Mouse (Mus musculus): ENCODE data around the gene Plcb4.
A peak's percentile ranks its signal among the peaks of the same experiment; 100 is the strongest.
"Not testable (repeated sequence)": the region's sequence is repeated elsewhere in the genome, so short reads cannot be mapped to it uniquely, and the experiment has no call there.

The Plcb4 gene

DNA sequence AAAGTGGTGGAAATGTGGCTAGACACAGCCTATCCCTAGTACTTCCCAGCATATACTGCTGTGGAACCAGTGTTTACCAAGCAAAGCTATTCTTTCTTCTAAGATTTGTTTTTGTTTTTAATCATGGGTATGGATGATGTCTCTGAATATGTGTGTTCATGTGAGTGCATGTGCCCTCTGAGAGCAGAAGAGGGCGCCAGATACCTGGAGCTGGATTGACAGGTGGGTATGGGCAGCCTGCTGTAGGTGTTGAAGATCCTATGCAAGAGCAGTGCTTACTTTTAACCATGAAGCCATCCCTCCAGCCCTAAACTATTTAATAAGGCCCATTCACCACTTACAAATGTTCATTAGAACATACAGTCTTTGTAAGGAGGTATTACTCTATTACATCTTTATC is 231.3 kb downstream of the Plcb4 start:
- no peak for DNase-seq (ENCODE audit: low spot score in 2 of 2)

DNA sequence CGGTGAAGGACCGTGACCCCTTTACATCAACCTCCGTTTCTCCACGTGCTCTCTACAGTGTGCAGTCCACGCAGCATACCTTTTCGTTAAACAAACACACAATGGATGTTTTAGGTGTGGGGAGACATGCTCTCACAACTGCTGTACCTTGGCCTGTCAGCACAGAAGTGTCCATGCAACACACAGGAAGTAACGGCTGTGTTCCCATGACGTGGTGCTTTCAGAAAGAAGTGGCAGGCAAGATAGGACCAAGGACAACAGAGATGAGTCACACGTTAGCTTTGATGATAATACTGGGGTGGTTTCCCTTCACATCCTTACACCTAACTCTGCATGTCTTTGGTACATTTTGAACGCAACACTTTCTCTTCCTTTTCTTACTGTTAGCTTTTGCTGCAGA is 232.3 kb downstream of the Plcb4 start:
- DNase-seq (ENCODE audit: low spot score in 2 of 2), result no peak

DNA sequence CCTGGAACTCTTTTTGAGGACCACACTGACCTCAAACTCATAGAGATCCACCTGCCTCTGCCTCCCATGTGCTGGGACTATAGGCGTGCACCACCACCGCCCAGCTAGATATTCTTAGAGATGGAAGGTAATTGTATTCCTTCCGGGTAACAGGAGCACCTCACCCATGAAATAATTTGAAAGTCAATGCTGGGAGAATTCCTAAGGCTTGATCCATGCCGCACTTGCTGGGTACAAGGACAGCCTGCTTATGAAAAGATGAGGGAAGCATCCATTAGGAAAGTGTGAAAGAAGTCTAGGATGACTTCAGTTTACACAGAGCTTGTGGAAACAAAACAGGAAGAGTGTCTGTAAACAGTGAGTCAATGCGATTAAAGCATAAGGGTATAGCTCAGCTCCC is 232.9 kb downstream of the Plcb4 start:
- DNase-seq (ENCODE audit: low spot score in 2 of 2), result no peak

DNA sequence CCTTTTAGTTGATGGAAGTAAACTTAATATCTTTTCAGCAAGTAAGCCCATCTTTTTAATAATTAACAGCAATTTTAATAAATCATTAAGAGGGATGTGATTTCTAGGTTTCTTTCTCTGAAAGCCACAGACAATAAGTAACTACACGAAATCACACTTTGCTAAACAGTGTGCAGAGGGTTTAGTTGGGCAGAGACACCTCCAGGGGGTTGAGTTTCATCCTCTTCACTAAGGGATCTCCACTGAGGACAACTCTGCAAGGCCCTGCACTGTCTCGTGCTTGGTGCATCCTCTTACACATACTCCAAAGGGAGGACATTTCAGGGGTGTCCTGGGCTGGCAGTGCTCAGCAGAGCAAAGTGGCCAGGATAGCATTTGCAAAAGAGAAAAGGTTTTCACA is 235.8 kb downstream of the Plcb4 start:
- DNase-seq (ENCODE audit: low spot score in 2 of 2), result no peak

DNA sequence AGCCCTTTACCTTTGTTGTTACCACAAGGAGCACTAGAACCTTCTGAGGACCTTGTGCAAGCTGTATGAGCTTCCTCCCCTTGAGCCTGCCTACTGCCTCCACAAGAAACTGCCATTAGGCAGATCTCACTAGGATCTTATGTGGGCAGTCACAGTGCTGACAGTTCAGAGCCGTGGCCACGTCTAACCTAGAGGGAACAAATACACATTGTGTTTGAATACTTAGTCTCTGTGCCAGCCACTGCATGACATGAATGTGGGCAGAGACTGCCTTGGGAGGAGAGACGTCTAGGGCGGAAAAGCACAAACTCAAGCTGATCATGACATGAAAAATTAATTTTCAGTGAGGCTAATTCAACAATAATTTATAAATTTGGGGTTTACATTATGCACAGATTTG is 239.2 kb downstream of the Plcb4 start:
- peak in 1 of 2 experiments; percentile 9 for DNase-seq (ENCODE audit: low spot score in 2 of 2)

DNA sequence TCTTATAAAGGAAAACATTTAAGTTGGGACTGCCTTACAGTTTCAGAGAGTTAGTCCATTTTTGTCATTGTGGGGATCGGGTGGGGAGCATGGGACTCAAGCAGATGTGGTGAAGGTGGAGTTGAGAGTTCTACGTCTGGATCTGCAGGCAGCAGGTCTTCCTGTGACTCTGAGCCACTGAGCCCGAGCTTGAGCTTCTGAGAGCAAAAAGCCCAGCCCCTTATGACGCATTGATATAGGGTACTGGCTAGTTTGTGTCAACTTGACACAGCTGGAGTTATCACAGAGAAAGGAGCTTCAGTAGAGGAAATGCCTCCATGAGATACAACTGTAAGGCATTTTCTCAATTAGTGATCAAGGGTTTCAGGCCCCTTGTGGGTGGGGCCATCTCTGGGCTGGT is 241.1 kb downstream of the Plcb4 start:
- not testable (repeated sequence) for DNase-seq (ENCODE audit: low spot score in 2 of 2)

DNA sequence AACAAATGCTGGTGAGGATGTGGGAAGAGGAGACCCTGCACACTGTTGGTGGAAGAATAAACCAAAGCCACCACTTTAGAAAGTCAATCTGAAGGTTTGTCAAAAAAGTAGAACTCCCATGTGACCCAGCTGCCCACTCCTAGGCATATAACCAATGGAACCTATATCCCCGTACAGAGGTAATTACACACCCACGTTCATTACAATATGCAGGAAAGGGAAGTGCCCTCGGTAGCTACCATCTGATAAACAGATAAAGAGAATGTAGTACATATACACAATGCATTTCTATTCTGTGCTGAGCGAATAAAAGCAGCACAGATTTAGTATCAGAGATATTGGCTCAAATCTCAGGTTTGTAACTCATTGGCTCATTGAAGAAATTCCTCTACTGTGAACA is 242.2 kb downstream of the Plcb4 start:
- no peak for DNase-seq (ENCODE audit: low spot score in 2 of 2)

DNA sequence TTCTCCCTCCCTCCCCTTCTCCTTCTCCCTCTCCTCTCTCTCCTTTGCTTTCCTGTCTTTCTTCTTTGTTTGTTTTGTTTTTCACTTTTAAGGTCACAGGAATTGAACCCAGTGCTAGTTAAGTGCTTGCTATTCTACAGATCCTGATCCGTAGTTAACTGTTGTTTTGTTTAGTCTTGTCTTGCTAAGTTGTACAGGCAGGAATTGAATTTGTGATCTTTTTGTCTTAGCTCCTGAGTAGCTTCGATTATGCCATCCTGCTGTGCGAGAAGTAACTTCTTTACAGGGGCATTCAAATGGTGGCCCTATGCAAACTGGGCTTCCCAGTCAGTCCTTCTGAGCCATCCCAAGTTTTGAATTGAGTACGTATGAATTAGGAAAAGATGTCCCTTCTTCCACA is 245.5 kb downstream of the Plcb4 start:
- DNase-seq (ENCODE audit: low spot score in 2 of 2), result no peak

DNA sequence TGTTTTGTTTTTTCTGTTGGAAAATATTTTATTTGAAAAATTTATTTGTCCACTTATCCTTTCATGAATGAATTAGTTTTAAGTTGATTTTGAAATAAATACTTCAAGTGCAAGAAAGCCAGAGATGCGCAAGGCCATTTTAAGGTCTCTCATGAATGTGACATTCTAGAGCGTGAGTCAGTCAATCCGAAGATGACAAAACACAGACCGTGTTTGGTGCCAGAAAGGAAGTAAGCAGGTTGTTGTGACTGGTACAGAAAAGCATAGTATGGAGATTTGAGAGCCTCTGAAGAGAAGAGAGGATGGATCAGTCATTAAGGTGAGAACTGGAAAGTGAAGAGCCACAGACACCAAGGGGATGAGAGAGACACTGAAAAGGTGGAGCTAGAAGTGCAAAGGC is 246.0 kb downstream of the Plcb4 start:
- DNase-seq (ENCODE audit: low spot score in 2 of 2), result no peak

DNA sequence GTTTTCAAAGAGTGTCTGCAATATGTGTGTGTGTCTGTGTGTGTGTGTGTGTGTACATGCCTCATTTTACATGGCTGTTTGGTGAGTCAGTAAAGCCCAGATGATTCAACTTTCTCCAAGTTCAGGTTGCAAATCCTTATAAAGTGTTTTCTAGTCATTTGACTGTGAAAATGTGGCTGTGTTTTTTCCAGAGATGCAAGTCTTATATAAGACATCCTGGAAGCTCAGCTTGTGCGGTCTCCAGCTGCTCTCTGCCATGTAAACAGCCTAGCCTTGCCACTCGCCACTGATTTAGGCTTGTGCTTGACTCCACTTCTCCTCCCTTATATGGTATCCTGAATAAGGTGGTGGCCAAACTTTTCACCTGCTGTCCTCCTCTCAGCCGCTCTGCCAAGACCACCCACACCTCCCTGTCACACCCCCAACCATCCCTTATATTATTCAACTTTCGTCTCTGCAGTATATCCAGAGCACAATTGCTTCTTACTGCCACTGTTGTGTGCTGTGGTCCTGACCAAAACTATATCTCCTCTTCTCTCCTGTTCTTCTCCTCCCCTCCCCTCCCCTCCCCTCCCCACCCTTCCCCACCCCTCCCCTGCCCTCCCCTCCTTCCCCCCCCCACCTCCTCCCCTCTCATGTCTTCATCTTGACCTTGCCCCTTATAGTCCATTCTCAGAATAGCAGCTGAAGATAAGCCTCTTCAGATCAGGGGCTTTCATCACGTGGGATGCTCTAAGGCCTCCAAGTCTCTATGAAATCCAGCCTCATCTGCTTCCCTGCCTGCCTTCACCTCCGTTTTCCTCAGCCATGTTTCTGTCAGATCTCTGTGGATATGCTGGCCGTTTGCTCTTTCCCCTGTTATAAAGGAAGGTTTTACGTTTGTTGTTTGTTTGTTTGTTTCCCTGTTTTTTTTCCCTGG is 255.8 kb downstream of the Plcb4 start:
- peak; percentile 39 to 42 for DNase-seq (ENCODE audit: low spot score in 2 of 2)

DNA sequence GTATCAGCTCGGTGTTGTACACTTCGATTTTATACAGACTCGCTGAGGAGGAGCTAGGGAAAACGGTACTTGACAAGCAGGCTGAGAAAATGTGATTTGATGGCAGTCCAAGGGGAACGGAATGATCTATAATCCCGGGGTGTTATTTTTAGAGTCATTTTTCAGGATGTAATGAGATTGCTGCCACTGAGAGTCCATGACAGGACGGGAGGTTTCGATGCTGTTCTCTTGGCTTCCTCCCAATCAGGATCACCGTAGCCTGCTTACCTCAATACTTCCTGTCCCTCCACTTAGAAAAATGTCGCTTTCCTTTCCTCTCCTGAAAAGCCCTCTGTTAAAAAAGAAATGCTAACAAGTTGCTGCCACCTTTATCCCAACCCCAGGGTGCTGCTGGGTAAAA is 257.1 kb downstream of the Plcb4 start:
- DNase-seq (ENCODE audit: low spot score in 2 of 2), result no peak

DNA sequence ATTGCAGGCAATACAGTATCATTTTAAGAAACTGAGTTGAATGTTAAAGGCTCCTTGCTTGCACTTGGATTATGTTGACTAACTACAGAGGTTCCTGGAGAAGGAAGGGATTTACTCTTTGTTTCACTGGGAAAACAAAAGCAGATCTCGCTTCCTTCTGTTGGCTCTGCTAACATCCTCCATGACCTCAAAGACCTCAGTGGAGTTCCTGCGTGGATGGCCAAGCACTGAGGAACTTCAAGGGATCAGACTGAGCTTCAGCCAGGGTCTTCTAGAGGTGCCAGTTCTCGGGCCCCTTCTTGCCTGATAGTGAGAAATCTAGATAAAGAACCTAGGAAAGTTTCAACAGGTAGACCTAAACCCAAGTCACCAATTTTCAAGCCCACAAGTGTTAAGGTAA is 258.2 kb downstream of the Plcb4 start:
- DNase-seq (ENCODE audit: low spot score in 2 of 2), result no peak

DNA sequence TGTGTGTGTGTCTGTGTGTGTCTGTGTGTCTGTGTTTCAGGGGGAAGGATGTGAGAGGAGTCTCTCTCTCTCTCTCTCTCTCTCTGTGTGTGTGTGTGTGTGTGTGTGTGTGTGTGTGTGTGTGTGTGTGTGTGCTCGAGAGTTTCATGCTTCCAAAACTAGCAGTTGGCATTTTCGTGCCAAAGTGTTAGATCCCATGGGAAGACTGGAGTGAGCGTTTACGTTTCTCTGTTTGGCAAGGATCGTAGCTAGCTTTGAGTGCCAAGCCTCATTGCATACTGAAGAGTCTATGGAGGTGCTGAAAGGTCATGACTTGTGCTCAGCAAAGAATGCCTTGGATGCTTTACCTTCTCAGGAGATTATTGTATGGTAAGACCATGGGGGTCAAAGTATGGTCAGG is 259.3 kb downstream of the Plcb4 start:
- no peak for DNase-seq (ENCODE audit: low spot score in 2 of 2)

DNA sequence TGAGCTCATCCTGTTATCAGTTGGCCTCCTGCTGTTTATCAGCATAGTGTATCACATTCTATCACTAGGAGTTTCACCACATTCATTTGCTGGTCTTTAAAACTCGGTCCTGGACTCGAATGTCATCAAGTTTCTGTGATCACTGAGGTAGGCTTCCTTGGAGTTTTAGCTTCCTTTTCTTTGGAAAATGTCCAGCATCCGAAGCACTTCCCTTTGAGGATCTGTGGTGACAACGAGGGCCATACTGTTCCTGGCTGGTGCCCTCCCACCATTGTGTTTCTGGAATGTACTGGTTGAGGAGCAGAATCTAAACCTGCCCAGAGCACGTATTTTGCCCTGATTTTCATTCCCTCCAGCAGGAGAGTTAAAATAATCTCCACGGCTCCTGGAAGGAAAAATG is 260.8 kb downstream of the Plcb4 start:
- DNase-seq (ENCODE audit: low spot score in 2 of 2), result no peak

DNA sequence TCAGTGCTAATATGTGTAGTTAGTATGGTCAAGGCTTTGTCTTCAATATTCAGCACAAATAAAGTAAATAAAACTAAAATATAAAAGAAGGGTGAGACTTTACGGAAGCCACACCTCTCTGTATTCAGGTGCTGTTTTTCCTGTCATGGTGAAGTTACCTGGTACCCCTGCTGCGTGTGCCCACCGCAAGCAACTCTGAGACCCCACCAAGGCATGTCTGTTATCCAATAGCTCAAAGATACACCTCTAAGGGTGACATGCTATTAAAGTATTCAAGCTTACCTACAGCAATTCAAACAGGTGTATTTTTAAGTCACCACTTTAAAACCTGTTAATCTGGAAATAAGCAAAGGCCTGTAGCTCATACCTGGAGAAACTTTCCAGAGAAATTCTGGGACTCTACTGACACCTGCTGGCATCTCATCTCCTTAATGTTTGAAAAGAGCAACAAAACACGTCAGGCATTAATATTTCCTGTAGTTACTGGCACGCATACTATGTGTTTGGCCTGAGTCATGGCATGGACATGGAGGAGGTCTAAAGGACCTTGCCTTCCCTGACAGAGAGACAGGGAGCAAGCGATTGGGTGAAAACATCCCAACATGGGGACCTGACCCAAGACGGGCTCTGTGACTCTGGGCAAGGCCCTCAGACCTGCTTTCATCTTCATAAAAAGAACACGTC is 268.0 kb downstream of the Plcb4 start:
- DNase-seq (ENCODE audit: low spot score in 2 of 2), result peak in 1 of 2 experiments; percentile 68

DNA sequence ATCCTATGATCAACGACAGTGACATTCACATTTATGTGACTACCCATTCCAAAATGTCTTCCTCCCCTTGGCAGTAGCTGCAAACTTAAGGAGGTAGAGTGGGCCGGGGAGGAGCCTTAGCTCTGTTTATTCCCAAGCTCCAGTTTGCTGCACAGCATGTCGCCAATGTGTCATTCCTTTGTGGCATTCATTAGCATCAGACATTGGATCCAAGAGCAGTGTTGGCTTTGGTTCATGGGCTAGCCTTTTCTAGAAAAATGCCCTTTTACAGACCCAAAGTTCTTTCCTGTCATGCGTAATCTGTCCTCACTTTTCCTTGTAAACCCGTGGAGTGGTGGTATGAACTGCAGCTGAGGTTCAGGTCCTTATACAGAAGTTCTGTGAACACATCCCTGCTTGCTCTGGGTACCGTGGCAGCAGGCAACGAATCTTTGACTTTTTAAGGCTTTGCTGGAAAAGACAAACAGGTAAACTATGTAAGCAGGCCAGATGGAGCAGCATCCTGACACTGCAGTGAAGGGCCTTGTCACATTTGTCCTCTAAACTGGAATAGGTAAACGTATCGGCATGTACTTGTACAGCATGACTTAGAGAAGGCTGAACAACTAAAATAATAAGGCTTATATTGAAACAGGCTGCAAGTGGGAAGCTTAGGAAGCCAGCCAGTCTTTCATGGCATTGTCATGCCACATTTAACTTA is 270.4 kb downstream of the Plcb4 start:
- no peak for DNase-seq (ENCODE audit: low spot score in 2 of 2)

DNA sequence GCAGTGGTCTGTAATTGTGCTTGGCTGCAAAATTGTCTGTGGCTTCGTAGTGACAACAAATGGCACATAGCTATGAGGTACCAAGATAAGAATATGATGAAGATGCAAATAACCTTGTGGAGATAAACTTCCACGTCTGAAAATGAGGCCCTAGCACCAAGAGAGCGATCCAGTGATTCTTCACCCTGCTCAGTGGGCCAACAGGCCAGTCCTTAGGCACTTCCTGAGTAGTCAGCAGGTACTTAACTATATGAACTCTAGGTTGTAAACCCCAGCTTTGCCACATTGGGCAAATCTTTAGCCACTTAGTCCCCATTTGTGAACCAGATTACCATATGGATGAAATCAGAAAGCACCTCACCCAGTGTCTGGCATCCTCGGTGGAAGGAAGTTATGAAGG is 271.9 kb downstream of the Plcb4 start:
- no peak for DNase-seq (ENCODE audit: low spot score in 2 of 2)

DNA sequence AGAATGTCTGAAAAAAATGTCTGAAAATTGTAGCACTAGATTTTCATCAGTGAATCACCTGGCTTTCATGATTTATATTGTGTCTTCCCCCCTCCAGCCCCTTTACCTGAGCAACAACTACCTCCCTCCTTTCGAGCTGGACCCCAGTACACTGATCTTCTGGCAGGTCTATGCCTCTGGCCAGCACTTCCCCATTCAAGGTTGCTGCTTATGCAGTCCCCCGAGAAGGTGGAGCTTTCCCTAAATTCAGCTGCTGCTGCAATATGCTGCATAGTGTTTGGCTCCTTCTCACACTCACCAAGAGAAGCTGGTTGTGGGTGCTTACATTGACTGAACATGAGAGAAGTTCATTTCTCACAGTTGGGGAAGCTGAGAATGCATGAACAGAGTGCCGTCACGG is 273.8 kb downstream of the Plcb4 start:
- DNase-seq (ENCODE audit: low spot score in 2 of 2), result no peak

DNA sequence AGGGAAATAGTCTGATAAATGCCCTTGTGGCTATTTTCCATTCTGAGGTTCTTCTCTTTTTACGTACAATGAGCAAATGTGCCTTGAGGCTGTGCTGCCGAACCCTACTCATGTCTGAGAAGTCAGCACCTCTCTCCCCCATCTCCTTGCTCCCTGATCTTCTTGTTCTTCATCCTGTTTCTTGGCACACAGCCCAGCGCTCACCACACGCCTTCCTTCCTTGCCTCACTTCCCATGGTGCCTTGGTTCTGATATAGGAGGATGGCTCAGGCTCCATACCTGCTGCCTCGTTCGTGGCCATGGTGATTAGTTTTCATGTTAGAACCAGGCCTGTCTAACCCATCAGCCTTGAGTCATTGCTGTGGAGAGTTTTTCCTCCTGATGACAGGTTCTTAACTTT is 277.6 kb downstream of the Plcb4 start:
- DNase-seq (ENCODE audit: low spot score in 2 of 2), result no peak

DNA sequence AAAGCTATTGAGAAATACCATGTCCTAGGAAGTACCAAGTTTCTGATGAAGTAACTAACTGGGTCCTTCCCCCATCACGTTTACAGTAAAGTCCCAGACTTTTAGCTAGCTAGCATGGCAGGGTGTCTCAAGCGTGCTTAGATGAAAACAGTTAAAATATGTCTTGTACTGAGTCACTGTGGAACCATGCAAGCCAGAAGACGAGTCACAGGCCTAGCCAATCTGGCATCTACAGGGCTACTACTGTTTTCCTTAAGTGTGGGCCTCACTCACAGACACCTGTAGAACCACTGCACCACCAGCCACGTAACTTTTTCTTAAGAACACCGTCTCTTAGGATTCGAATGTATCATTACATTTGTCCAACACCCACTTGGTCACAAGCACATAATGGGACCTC is 278.8 kb downstream of the Plcb4 start:
- DNase-seq (ENCODE audit: low spot score in 2 of 2), result no peak

DNA sequence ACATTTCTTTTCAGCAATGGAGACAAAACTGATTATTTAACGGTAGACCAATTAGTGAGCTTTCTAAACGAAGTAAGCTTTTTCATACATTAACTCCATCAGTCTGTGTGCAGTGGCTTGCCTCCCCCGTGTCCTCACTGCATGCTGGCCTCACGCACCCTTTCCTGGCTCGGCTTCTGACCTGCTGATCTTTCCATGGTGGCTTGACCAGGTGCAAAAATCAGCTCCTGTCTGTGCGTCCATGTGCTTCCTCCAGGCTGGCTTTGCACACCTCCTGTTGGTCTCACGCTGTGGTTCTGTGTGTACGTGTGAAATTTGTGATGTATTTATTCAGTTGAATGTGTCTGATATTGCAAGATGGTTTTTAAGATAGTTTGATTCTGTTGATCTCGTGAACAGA is 281.1 kb downstream of the Plcb4 start:
- DNase-seq (ENCODE audit: low spot score in 2 of 2), result no peak

DNA sequence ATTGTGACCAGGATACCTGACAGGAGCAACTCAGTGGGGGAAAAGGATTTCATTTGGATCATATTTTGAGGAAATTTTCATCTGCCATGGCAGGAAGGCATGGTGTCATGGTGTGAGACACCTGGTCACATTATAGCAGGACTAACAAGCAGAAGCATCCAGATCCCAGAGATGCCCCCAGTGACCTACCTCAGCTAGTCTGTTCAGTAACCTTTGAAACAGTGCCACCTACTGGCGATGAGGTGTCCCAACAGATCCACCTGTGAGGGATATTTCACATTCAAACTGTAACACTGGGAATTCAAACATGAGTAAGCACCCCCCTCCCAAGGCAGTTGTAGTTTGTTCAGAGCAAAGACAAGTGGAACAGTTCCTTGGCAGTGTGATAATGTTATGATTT is 289.0 kb downstream of the Plcb4 start:
- DNase-seq (ENCODE audit: low spot score in 2 of 2), result no peak

All from left cerebral cortex, adult 9 months (tissue).